Mouse (Mus musculus) CH12.LX (cell line): Measurements from ENCODE around the gene Kcnj4. TPM values are rescaled to one million over a fixed set of nuclear protein-coding genes. Genes with fewer than 3 reads are reported as not detected.

ENCODE experiments used
- DNase-seq: peaks from one replicate; pipeline ENCODE4 v3.0.0-alpha.2; 2013; ENCODE audit errors: extremely low read depth
- H3K27ac ChIP-seq: 2 replicates; pipeline ENCODE4 v1.5.1; 2012; ENCODE audit warnings: low read depth, mild to moderate bottlenecking, control low read depth, moderate library complexity; ENCODE audit not compliant: insufficient read depth
- H3K27me3 ChIP-seq: replicated peaks from 2 replicates; pipeline ENCODE3; 2012; ENCODE audit warnings: inconsistent platforms
- H3K36me3 ChIP-seq, 2 experiments: replicated peaks in 1 of 2; 2 replicates each; pipeline versions ENCODE3 to v1.6.1; 2012; ENCODE audit warnings: inconsistent platforms in 1 of 2, low read length in 1 of 2, mild to moderate bottlenecking in 1 of 2, mixed read lengths in 1 of 2, moderate library complexity in 1 of 2; ENCODE audit not compliant: control insufficient read depth in 1 of 2, insufficient read depth in 1 of 2
- H3K4me1 ChIP-seq, 2 experiments: 2 replicates each; pipeline ENCODE4 v1.6.1; 2012; ENCODE audit warnings: inconsistent platforms in 1 of 2, moderate library complexity in 1 of 2; ENCODE audit not compliant: insufficient read depth in 2 of 2, control insufficient read depth in 1 of 2
- H3K4me2 ChIP-seq: 2 replicates; pipeline ENCODE4 v1.6.1; 2012; ENCODE audit warnings: low read depth, mild to moderate bottlenecking, control low read depth; ENCODE audit not compliant: poor library complexity, insufficient read depth, severe bottlenecking
- H3K4me3 ChIP-seq, 3 experiments: fragments of 150-350 bp in 1 of 3; sonication (generic) in 1 of 3; replicated peaks in 1 of 3; 2 replicates each; pipeline versions ENCODE3 to v1.5.1; 2011 to 2012; ENCODE audit warnings: low read depth in 2 of 3, low read length in 2 of 3, mild to moderate bottlenecking in 2 of 3, moderate library complexity in 2 of 3, control low read depth in 1 of 3, improper control_type of control experiment in 1 of 3, inconsistent platforms in 1 of 3, mixed read lengths in 1 of 3; ENCODE audit not compliant: poor library complexity in 1 of 3
- H3K79me2 ChIP-seq: replicated peaks from 2 replicates; pipeline ENCODE4 v1.6.1; 2012; ENCODE audit warnings: mild to moderate bottlenecking, moderate library complexity; ENCODE audit not compliant: control insufficient read depth, poor library complexity, insufficient read depth, severe bottlenecking; ENCODE audit errors: extremely low read depth
- H3K9ac ChIP-seq: 2 replicates; pipeline ENCODE4 v1.6.1; 2012; ENCODE audit warnings: low read depth, mild to moderate bottlenecking, control low read depth, moderate library complexity; ENCODE audit not compliant: insufficient read depth
- H3K9me3 ChIP-seq: replicated peaks from 2 replicates; pipeline ENCODE3; 2012; ENCODE audit warnings: low read length, inconsistent platforms, mixed read lengths
- BHLHE40 ChIP-seq: IDR thresholded peaks from 2 replicates; pipeline ENCODE4 v1.6.1; 2011; ENCODE audit warnings: mild to moderate bottlenecking, low read depth, low read length, improper control_type of control experiment
- CHD1 ChIP-seq: IDR thresholded peaks from 2 replicates; pipeline ENCODE4 v1.6.1; 2012; ENCODE audit warnings: low read depth, low read length, improper control_type of control experiment, inconsistent platforms
- E2F4 ChIP-seq: IDR thresholded peaks from 2 replicates; pipeline ENCODE4 v1.6.1; 2011; ENCODE audit warnings: low read depth, low read length, improper control_type of control experiment; ENCODE audit not compliant: insufficient replicate concordance
- ELF1 ChIP-seq: IDR thresholded peaks from 2 replicates; pipeline ENCODE4 v1.6.1; 2014; ENCODE audit warnings: low read depth, mild to moderate bottlenecking, inconsistent platforms, low read length, improper control_type of control experiment
- EP300 ChIP-seq: IDR thresholded peaks from 2 replicates; pipeline ENCODE4 v1.6.1; 2011; ENCODE audit warnings: low read length, improper control_type of control experiment
- ETS1 ChIP-seq: conservative IDR thresholded peaks from 2 replicates; pipeline ENCODE4 v1.6.1; 2012; ENCODE audit warnings: low read depth, mild to moderate bottlenecking, inconsistent platforms, low read length, improper control_type of control experiment, moderate library complexity
- GABPA ChIP-seq: IDR thresholded peaks from 2 replicates; pipeline ENCODE4 v1.6.1; 2012; ENCODE audit warnings: low read depth, low read length, improper control_type of control experiment, inconsistent platforms; ENCODE audit not compliant: insufficient replicate concordance
- IRF4 ChIP-seq: IDR thresholded peaks from 2 replicates; pipeline ENCODE4 v1.6.1; 2014; ENCODE audit warnings: low read depth, mild to moderate bottlenecking, inconsistent platforms, low read length, improper control_type of control experiment
- JUN ChIP-seq: IDR thresholded peaks from 2 replicates; pipeline ENCODE4 v1.6.1; 2011; ENCODE audit warnings: low read depth, mild to moderate bottlenecking, low read length, improper control_type of control experiment, moderate library complexity; ENCODE audit not compliant: insufficient read depth
- JUND ChIP-seq: conservative IDR thresholded peaks from 2 replicates; pipeline ENCODE4 v1.6.1; 2011; ENCODE audit warnings: low read depth, low read length, improper control_type of control experiment
- KAT2A ChIP-seq: IDR thresholded peaks from 2 replicates; pipeline ENCODE4 v1.6.1; 2012; ENCODE audit warnings: low read length, improper control_type of control experiment, inconsistent platforms; ENCODE audit not compliant: insufficient replicate concordance
- MAX ChIP-seq: IDR thresholded peaks from 2 replicates; pipeline ENCODE4 v1.6.1; 2011; ENCODE audit warnings: low read length, improper control_type of control experiment
- MAZ ChIP-seq: IDR thresholded peaks from 2 replicates; pipeline ENCODE4 v1.6.1; 2012; ENCODE audit warnings: low read depth, mild to moderate bottlenecking, inconsistent platforms, low read length, improper control_type of control experiment, moderate library complexity
- MEF2A ChIP-seq: IDR thresholded peaks from 2 replicates; pipeline ENCODE4 v1.6.1; 2014; ENCODE audit warnings: low read depth, mild to moderate bottlenecking, inconsistent platforms, low read length, improper control_type of control experiment, borderline replicate concordance
- MXI1 ChIP-seq: IDR thresholded peaks from 2 replicates; pipeline ENCODE4 v1.6.1; 2011; ENCODE audit warnings: mild to moderate bottlenecking, low read depth, low read length, improper control_type of control experiment
- NRF1 ChIP-seq: IDR thresholded peaks from 2 replicates; pipeline ENCODE4 v1.6.1; 2014; ENCODE audit warnings: low read depth, mild to moderate bottlenecking, inconsistent platforms, low read length, improper control_type of control experiment, moderate library complexity
- PAX5 ChIP-seq: IDR thresholded peaks from 2 replicates; pipeline ENCODE4 v1.6.1; 2012; ENCODE audit warnings: low read length, inconsistent platforms, mixed read lengths
- POLR2AphosphoS2 ChIP-seq: IDR thresholded peaks from 2 replicates; pipeline ENCODE4 v1.6.1; 2011; ENCODE audit warnings: low read depth, low read length, improper control_type of control experiment
- RCOR1 ChIP-seq: conservative IDR thresholded peaks from 2 replicates; pipeline ENCODE4 v1.6.1; 2012; ENCODE audit warnings: low read depth, mild to moderate bottlenecking, inconsistent platforms, low read length, improper control_type of control experiment
- SIN3A ChIP-seq: IDR thresholded peaks from 2 replicates; pipeline ENCODE4 v1.6.1; 2012; ENCODE audit warnings: low read length, improper control_type of control experiment, inconsistent platforms
- TBP ChIP-seq: conservative IDR thresholded peaks from 2 replicates; pipeline ENCODE4 v1.6.1; 2011; ENCODE audit warnings: low read depth, low read length, improper control_type of control experiment
- TCF12 ChIP-seq: IDR thresholded peaks from 2 replicates; pipeline ENCODE4 v1.6.1; 2014; ENCODE audit warnings: low read depth, mild to moderate bottlenecking, inconsistent platforms, low read length, improper control_type of control experiment
- USF1 ChIP-seq: IDR thresholded peaks from 2 replicates; pipeline ENCODE4 v1.6.1; 2014; ENCODE audit warnings: low read depth, mild to moderate bottlenecking, inconsistent platforms, low read length, improper control_type of control experiment
- USF2 ChIP-seq: conservative IDR thresholded peaks from 2 replicates; pipeline ENCODE4 v1.6.1; 2011; ENCODE audit warnings: low read depth, low read length, improper control_type of control experiment
- ZC3H11A ChIP-seq: IDR thresholded peaks from 2 replicates; pipeline ENCODE4 v1.6.1; 2012; ENCODE audit warnings: low read depth, mild to moderate bottlenecking, inconsistent platforms, low read length, improper control_type of control experiment
- ZKSCAN1 ChIP-seq: IDR thresholded peaks from 2 replicates; pipeline ENCODE4 v1.6.1; 2012; ENCODE audit warnings: low read depth, inconsistent platforms, low read length, improper control_type of control experiment, borderline replicate concordance
- ZMIZ1 ChIP-seq: IDR thresholded peaks from 2 replicates; pipeline ENCODE4 v1.6.1; 2012; ENCODE audit warnings: low read depth, mild to moderate bottlenecking, inconsistent platforms, low read length, improper control_type of control experiment
- ZNF384 ChIP-seq: IDR thresholded peaks from 2 replicates; pipeline ENCODE4 v1.6.1; 2012; ENCODE audit warnings: low read depth, low read length, improper control_type of control experiment, inconsistent platforms
- dilution Hi-C: fragments of 300-500 bp; cut with MboI; formaldehyde crosslinking; loops from 2 replicates; pipeline ENCODE4 v1.14.3; 2020; ENCODE audit warnings: low sequenced_read_pairs; ENCODE audit not compliant: extremely low pct_unique_long_range_greater_than_20kb, extremely low pct_ligation_motif_present
- in situ Hi-C: fragments of 300-500 bp; cut with MboI; formaldehyde crosslinking; loops from 3 replicates; pipeline ENCODE4 v1.14.3; 2019; ENCODE audit warnings: low sequenced_read_pairs, low pct_ligation_motif_present, low pct_unique_long_range_greater_than_20kb, mixed read lengths
- polyA plus RNA-seq: library from polyadenylated mRNA; unstranded; fragments of >175 nt; gene quantifications from 2 replicates; pipeline ENCODE4 v1.2.1, GENCODE M21; 2012; ENCODE audit warnings: low read depth; ENCODE audit not compliant: insufficient read length
- total RNA-seq, 2 experiments: library from RNA; depleted of rRNA; stranded (reverse); fragments of 300-350 nt in 1 of 2; fragments of >200 nt in 1 of 2; gene quantifications; 2 replicates each; pipeline ENCODE4 v1.2.3; 2012 to 2014

Gene Kcnj4
- total and polyA plus RNA-seq, 3 experiments = not detected

DNA sequence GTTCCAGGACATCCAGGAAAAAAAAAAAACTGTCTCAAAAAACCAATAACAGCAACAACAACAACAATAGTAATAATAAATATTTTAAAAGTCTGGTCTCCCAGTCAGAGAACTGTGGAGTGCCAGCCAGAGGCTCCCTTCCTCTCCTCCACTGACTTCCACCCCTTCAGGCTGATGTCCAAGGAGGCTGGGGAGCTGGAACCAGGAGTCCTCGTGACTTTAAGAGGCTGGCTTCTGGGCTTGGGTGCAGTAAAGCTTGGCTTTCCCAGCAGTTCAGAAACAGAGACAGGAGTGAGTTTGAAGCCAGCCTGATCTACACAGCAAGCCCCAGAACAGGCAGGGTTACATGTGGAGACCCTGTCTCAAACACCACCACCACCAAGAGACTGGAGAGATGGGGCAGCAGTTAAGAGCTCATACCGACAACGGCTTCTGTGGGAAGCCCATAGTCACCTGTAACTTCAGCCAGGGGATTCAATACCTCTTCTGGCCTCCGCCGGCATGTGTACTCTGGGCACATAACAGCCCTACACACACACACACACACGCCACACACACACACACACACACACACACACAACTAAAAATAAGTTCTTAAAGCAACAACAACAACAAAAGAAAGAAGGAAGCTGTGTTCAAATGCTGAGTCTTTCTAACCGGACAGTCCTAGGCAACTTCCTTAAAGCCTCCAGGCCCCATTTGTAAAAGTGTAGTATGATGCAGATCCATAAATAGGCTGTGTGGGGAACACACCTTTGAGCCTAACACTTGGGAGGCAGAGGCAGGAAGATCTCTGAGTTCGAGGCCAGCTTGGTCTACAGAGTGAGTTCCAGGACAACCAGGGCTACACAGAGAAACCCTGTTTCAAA lies 59.0 kb downstream of the Kcnj4 start:
- Histone ChIP-seq H3K9ac (no peak overlapping the region), H3K4me2 (no peak overlapping the region), H3K36me3 (no peaks in the 10 kb centered on the region), H3K27ac (no peak overlapping the region), H3K4me3 (no peak overlapping the region), H3K4me1 (peaks cover 0 to 5% of the 10 kb centered on the region in 2 experiments; a peak in 1 of 4 replicates), H3K9me3 (no peaks in the 10 kb centered on the region), H3K27me3 (peaks cover 34% of the 10 kb centered on the region), H3K79me2 (no peaks in the 10 kb centered on the region)
- dilution Hi-C loops (no loop called here), in situ Hi-C loops (no loop called here)
- no peak for DNase-seq
- TF ChIP-seq ZKSCAN1 = no peak
- no peak for TF ChIP-seq POLR2AphosphoS2
- no peak for TF ChIP-seq JUN
- TF ChIP-seq USF1 = no peak
- no peak for TF ChIP-seq TCF12
- TF ChIP-seq IRF4 = no peak
- no peak for TF ChIP-seq USF2
- TF ChIP-seq BHLHE40 = no peak
- no peak for TF ChIP-seq MAZ
- no peak for TF ChIP-seq ZC3H11A
- TF ChIP-seq MEF2A = no peak
- no peak for TF ChIP-seq SIN3A
- TF ChIP-seq MAX = no peak
- no peak for TF ChIP-seq PAX5
- no peak for TF ChIP-seq GABPA
- TF ChIP-seq ETS1 = no peak

DNA sequence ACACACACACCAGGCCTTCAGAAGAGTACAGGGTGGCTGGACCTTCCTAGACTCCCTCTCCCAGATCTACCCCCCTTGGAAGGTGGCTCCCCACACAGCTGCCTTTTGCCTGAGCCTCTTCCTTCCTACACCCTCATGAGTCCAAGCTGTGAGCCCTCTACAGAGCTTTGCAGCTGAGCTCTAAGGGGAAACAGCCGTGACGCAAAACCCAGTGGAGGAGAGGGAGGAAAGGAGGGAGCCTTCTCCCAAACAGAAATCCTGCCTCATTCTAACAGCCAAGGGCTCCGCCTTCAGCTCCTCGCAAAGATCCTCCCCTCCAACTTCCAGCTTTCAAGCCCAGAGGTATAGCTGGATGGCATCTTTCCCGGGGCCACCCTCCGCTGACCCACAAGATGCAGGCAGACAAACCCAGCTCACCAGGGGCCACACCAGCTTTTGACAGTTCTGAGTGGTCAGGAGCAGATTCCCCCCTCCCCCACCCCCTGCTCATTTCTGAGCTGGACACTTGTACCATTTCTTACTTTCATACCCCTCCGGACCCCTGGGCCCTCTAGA lies 61.1 kb downstream of the Kcnj4 start:
- no peak overlapping the region for H3K27ac ChIP-seq
- H3K79me2 ChIP-seq = no peaks in the 10 kb centered on the region
- peaks cover 0 to 5% of the 10 kb centered on the region in 2 experiments; a peak in 1 of 4 replicates for H3K4me1 ChIP-seq
- no peak overlapping the region for H3K9ac ChIP-seq
- no peaks in the 10 kb centered on the region for H3K9me3 ChIP-seq
- dilution Hi-C loops (no loop called here), in situ Hi-C loops (no loop called here)
- DNase-seq = no peak
- no peak overlapping the region for H3K4me2 ChIP-seq
- H3K4me3 ChIP-seq = no peak overlapping the region
- H3K36me3 ChIP-seq = peaks cover 0 to under 1% of the 10 kb centered on the region in 2 experiments
- no peak for TF ChIP-seq BHLHE40
- TF ChIP-seq RCOR1 = no peak
- TF ChIP-seq NRF1 = no peak
- no peak for TF ChIP-seq ZMIZ1
- no peak for TF ChIP-seq PAX5
- no peak for TF ChIP-seq USF2
- TF ChIP-seq CHD1 = no peak
- TF ChIP-seq EP300 = no peak
- TF ChIP-seq ZNF384 = no peak
- TF ChIP-seq JUND = no peak
- no peak for TF ChIP-seq TBP
- TF ChIP-seq MAZ = no peak
- TF ChIP-seq KAT2A = no peak
- TF ChIP-seq E2F4 = no peak
- TF ChIP-seq ELF1 = no peak
- TF ChIP-seq ETS1 = no peak
- no peak for TF ChIP-seq MXI1
- TF ChIP-seq TCF12 = no peak
- peaks cover 42% of the 10 kb centered on the region for H3K27me3 ChIP-seq
